Mouse (Mus musculus) stomach, embryonic 16.5 days (tissue): ENCODE results near the gene Zfp963. TPM values are rescaled to one million over a fixed set of nuclear protein-coding genes. Genes with fewer than 3 reads are reported as not detected.

Experiments used
- ATAC-seq: fragments of 200-750 bp; cut with Nextera tagmentation; 2 replicates; pipeline ENCODE4 v1.8.0; 2017; ENCODE audit warnings: moderate number of reproducible peaks, moderate TSS enrichment; ENCODE audit not compliant: insufficient read depth, low FRiP score
- H3K27ac ChIP-seq: fragments of 300-500 bp; sonication (generic); 2 replicates; pipeline ENCODE4 v1.5.1; 2014; ENCODE audit warnings: low read length
- H3K27me3 ChIP-seq: fragments of 300-500 bp; sonication (generic); 2 replicates; pipeline ENCODE4 v1.6.1; 2014; ENCODE audit warnings: low read length, control low read depth, mixed read lengths; ENCODE audit not compliant: control insufficient read depth, insufficient read depth
- H3K36me3 ChIP-seq: fragments of 300-500 bp; sonication (generic); 2 replicates; pipeline ENCODE4 v1.6.1; 2014; ENCODE audit warnings: low read length; ENCODE audit not compliant: control insufficient read depth, insufficient read depth
- H3K4me1 ChIP-seq: fragments of 300-500 bp; sonication (generic); 2 replicates; pipeline ENCODE4 v1.6.1; 2014; ENCODE audit warnings: low read length, control low read depth, mixed read lengths; ENCODE audit not compliant: control insufficient read depth, insufficient read depth
- H3K4me2 ChIP-seq: fragments of 300-500 bp; sonication (generic); 2 replicates; pipeline ENCODE4 v1.6.1; 2014; ENCODE audit warnings: low read depth, low read length, mixed read lengths
- H3K4me3 ChIP-seq: fragments of 300-500 bp; sonication (generic); replicated peaks from 2 replicates; pipeline ENCODE4 v1.5.1; 2014; ENCODE audit warnings: mild to moderate bottlenecking, low read length
- H3K9ac ChIP-seq: fragments of 300-500 bp; sonication (generic); 2 replicates; pipeline ENCODE4 v1.6.1; 2014; ENCODE audit warnings: low read length
- H3K9me3 ChIP-seq: fragments of 300-500 bp; sonication (generic); replicated peaks from 2 replicates; pipeline ENCODE4 v1.6.1; 2016; ENCODE audit warnings: low read length, control low read depth; ENCODE audit not compliant: control insufficient read depth
- WGBS: fragments of 180-500 bp; shearing (Covaris S2); extraction: QIAGEN DNeasy Blood & Tissue Kit; methylation state at CpG from one replicate; pipeline ENCODE4 v1.1.7; 2014; 5-methylcytosine and 5-hydroxymethylcytosine counted together
- polyA plus RNA-seq: library from polyadenylated mRNA; unstranded; fragments of >200 nt; fragmentation: Nextera tagmentation; extraction: Ambion mirVana; gene quantifications from 2 replicates; pipeline ENCODE4 v1.2.1, GENCODE M21; 2015

Gene Zfp963
- polyA plus RNA-seq: 5.3 and 5.4 TPM in 2 replicates

GRCm38 (mm10) chr8:69749544-69750454 is at the start of gene Zfp963:
Gene Zfp963, minus strand, starts transcription at chr8:69749970.
- H3K36me3 ChIP-seq: peaks cover 2% of the 10 kb centered on the region; the same call in 1 of the 2 replicates
- peaks cover 7% of the 10 kb centered on the region; the same call in 1 of the 2 replicates for H3K4me1 ChIP-seq
- ATAC-seq: peak; percentile 98
- 2% methylated on average over 48 of the region's 48 CpGs for WGBS
- H3K27me3 ChIP-seq: no peaks in the 10 kb centered on the region
- peak within 1 kb of the TSS; percentile 98 for H3K27ac ChIP-seq
- peak within 1 kb of the TSS; percentile 58 for H3K4me2 ChIP-seq
- peak within 1 kb of the TSS; percentile 89 for H3K9ac ChIP-seq
- no peaks in the 10 kb centered on the region for H3K9me3 ChIP-seq
- peak within 1 kb of the TSS; percentile 65 for H3K4me3 ChIP-seq

- ATAC-seq: no peak
- Histone ChIP-seq H3K4me2 (no peak overlapping the region), H3K36me3 (peaks cover 61% of the 10 kb centered on the region), H3K4me1 (no peaks in the 10 kb centered on the region), H3K9me3 (no peaks in the 10 kb centered on the region), H3K27me3 (no peaks in the 10 kb centered on the region), H3K4me3 (no peak overlapping the region), H3K9ac (no peak overlapping the region), H3K27ac (no peak overlapping the region)
- WGBS: 92% methylated on average over 8 of the region's 8 CpGs
Observed at GRCm38 (mm10) chr8:69799261-69799660, 49.5 kb upstream of the Zfp963 start.

- Histone ChIP-seq H3K36me3 (peaks cover 53% of the 10 kb centered on the region), H3K9ac (no peak overlapping the region), H3K4me2 (no peak overlapping the region), H3K27ac (no peak overlapping the region), H3K9me3 (no peaks in the 10 kb centered on the region), H3K27me3 (no peaks in the 10 kb centered on the region), H3K4me3 (no peak overlapping the region), H3K4me1 (peaks cover 4% of the 10 kb centered on the region)
- 91% methylated on average over 10 of the region's 10 CpGs for WGBS
- ATAC-seq: no peak
Observed at GRCm38 (mm10) chr8:69797661-69798060, 47.9 kb upstream of the Zfp963 start.

- H3K36me3 ChIP-seq: peaks cover 46% of the 10 kb centered on the region
- no peak for ATAC-seq
- peaks cover 12% of the 10 kb centered on the region for H3K4me1 ChIP-seq
- H3K4me3 ChIP-seq: no peak overlapping the region
- H3K27ac ChIP-seq: no peak overlapping the region
- no peaks in the 10 kb centered on the region for H3K9me3 ChIP-seq
- WGBS: 94% methylated on average over 16 of the region's 16 CpGs
- no peaks in the 10 kb centered on the region for H3K27me3 ChIP-seq
- no peak overlapping the region for H3K9ac ChIP-seq
- H3K4me2 ChIP-seq: no peak overlapping the region
Observed at GRCm38 (mm10) chr8:69796721-69797345, 47.1 kb upstream of the Zfp963 start.

- WGBS: 96% methylated on average over 6 of the region's 6 CpGs
- no peak overlapping the region for H3K4me2 ChIP-seq
- H3K9me3 ChIP-seq: no peaks in the 10 kb centered on the region
- H3K27me3 ChIP-seq: no peaks in the 10 kb centered on the region
- no peak for ATAC-seq
- H3K36me3 ChIP-seq: peaks cover 30% of the 10 kb centered on the region
- H3K27ac ChIP-seq: no peak overlapping the region
- H3K4me1 ChIP-seq: peaks cover 15% of the 10 kb centered on the region
- no peak overlapping the region for H3K4me3 ChIP-seq
- H3K9ac ChIP-seq: no peak overlapping the region
Observed at GRCm38 (mm10) chr8:69794901-69795300, 45.1 kb upstream of the Zfp963 start.

- Histone ChIP-seq H3K4me2 (no peak overlapping the region), H3K9ac (no peak overlapping the region), H3K4me3 (no peak overlapping the region), H3K27me3 (no peaks in the 10 kb centered on the region), H3K36me3 (peaks cover 22% of the 10 kb centered on the region), H3K9me3 (no peaks in the 10 kb centered on the region), H3K27ac (no peak overlapping the region), H3K4me1 (peaks cover 15% of the 10 kb centered on the region)
- no peak for ATAC-seq
- 86% methylated on average over 3 of the region's 3 CpGs for WGBS
Observed at GRCm38 (mm10) chr8:69794096-69794495, 44.3 kb upstream of the Zfp963 start.

- Histone ChIP-seq H3K27ac (no peak overlapping the region), H3K4me3 (no peak overlapping the region), H3K27me3 (no peaks in the 10 kb centered on the region), H3K9me3 (no peaks in the 10 kb centered on the region), H3K4me1 (peaks cover 15% of the 10 kb centered on the region), H3K9ac (no peak overlapping the region), H3K36me3 (peaks cover 21% of the 10 kb centered on the region), H3K4me2 (no peak overlapping the region)
- WGBS: 81% methylated on average over 4 of the region's 4 CpGs
- no peak for ATAC-seq
Observed at GRCm38 (mm10) chr8:69793666-69794065, 43.9 kb upstream of the Zfp963 start.

- Histone ChIP-seq H3K4me1 (peaks cover 15% of the 10 kb centered on the region), H3K4me2 (peak overlapping the region; percentile 83), H3K4me3 (peak overlapping the region; percentile 99), H3K27me3 (no peaks in the 10 kb centered on the region), H3K36me3 (peaks cover 7% of the 10 kb centered on the region), H3K9ac (peak overlapping the region; percentile 98), H3K27ac (peak overlapping the region; percentile 68), H3K9me3 (no peaks in the 10 kb centered on the region)
- under 1% methylated on average over 45 of the region's 48 CpGs for WGBS
- ATAC-seq: peak; percentile 45; the same call in 1 of the 2 replicates
Observed at GRCm38 (mm10) chr8:69791415-69792068, 41.8 kb upstream of the Zfp963 start.
